Mouse (Mus musculus): ENCODE results near the gene Camk2n1. TPM values are rescaled to one million over a fixed set of nuclear protein-coding genes. Genes with fewer than 3 reads are reported as not detected.

The Camk2n1 gene
- total and polyA plus RNA-seq, 3 experiments = 7.1 to 12.7 (median 12.0) TPM

DNA sequence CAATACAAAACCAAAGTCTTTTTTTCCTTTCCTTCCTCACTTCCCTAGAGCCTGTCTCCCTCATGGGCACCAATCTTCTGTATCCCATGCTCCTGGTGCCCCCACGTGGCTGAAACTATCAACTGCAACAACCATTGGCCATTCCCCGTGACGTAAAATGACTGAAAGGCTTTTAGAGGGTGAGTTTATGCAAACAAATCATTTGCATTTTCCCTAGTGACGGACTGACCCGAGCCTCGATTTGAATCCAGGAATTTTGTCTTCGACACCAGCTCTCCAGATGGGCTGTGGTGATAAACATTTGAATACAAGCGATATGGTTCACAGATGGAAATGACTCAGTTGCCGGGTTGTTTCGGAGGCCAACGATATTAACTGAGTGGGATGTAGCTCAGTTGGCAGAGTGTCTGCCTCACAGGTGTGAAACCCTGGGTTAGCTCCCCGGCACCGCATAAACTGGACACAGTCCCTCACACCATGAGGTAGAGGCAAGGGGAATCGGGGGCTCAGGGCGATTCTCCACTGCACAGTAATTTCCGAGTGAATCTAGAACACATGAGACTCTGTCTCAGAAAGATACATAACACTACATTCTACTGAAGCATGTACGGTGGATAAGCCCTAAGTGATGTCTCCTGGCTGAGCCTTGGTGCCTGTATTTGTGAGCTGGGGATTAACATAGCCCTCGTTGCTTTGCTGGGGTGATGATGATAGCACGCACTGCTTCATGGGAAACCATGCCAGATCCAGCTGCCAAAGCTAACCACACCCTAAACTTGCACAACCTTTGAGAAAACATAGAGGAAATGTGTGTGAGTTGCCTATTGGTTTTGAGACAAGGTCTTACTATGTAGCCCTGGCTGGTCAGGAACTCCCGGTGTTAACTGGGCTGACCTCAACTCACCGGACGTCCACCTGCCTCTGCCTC is 27.1 kb upstream of the Camk2n1 start:
- WGBS = 34% methylated on average over 22 of the region's 22 CpGs
- Histone ChIP-seq H3K27ac (peak overlapping the region; percentile 15; the same call in 1 of the 2 replicates), H3K36me3 (ENCODE audit: control insufficient read depth, insufficient read depth, low read length) (no peaks in the 10 kb centered on the region), H3K27me3 (ENCODE audit: control insufficient read depth, insufficient read depth, low read length) (no peaks in the 10 kb centered on the region), H3K9ac (ENCODE audit: low read depth, low read length) (no peak overlapping the region), H3K79me2 (replicated peaks; ENCODE audit: control insufficient read depth, insufficient read depth, low read length) (no peaks in the 10 kb centered on the region), H3K4me1 (ENCODE audit: control insufficient read depth, insufficient read depth, low read length) (no peaks in the 10 kb centered on the region; the same call in 1 of the 2 replicates), H3K4me3 (no peak overlapping the region)
- peak; percentile 82 to 89 for DNase-seq
- TF ChIP-seq POLR2A (IDR thresholded peaks at IDR 0.05; ENCODE audit: insufficient read depth, low read depth, low read length) = no peak
- TF ChIP-seq CTCF (IDR thresholded peaks at IDR 0.05) = peak; percentile 88
- TF ChIP-seq EP300 (IDR thresholded peaks at IDR 0.05; ENCODE audit: insufficient read depth, low read depth, low read length) = peak; percentile 91
- intact Hi-C loops (cut with DNase I) = loop anchor here (1.0 to 5.0 kb wide), 3 partner anchors 48 to 210 kb away; partner anchors contain the start of gene Hp1bp3

DNA sequence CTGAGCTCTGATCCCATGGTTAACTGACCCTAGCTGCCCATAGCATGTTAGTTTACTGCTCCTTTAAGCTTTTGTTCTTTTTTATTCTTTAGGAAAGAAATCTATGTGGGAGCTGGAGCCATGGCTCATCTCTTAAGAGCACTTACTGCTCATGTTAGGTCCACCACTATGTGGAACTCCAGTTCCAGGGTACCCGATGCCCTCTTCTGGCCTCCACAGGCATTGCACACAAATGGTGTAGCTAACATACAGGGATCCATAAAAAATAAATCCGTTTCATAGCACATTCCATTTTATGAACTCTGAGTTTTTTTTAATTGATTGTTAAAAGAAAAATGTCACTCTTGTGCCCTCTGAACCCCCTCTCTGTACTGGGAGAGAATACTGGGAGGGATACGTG is 24.3 kb upstream of the Camk2n1 start:
- TF ChIP-seq POLR2A (IDR thresholded peaks at IDR 0.05; ENCODE audit: insufficient read depth, low read depth, low read length) = no peak
- peak; percentile 71 for TF ChIP-seq CTCF (IDR thresholded peaks at IDR 0.05)
- WGBS = 31% methylated on average over 3 of the region's 3 CpGs
- Histone ChIP-seq H3K27me3 (ENCODE audit: control insufficient read depth, insufficient read depth, low read length) (no peaks in the 10 kb centered on the region), H3K79me2 (replicated peaks; ENCODE audit: control insufficient read depth, insufficient read depth, low read length) (peaks cover 2% of the 10 kb centered on the region), H3K27ac (no peak overlapping the region), H3K4me1 (ENCODE audit: control insufficient read depth, insufficient read depth, low read length) (peaks cover 2% of the 10 kb centered on the region; the same call in 1 of the 2 replicates), H3K9ac (ENCODE audit: low read depth, low read length) (no peak overlapping the region), H3K4me3 (no peak overlapping the region), H3K36me3 (ENCODE audit: control insufficient read depth, insufficient read depth, low read length) (no peaks in the 10 kb centered on the region)
- DNase-seq = no peak
- intact Hi-C loops (cut with DNase I) = loop anchor here (5.0 kb wide), 1 partner anchor 212 kb away; the partner anchor contains the start of gene Hp1bp3

DNA sequence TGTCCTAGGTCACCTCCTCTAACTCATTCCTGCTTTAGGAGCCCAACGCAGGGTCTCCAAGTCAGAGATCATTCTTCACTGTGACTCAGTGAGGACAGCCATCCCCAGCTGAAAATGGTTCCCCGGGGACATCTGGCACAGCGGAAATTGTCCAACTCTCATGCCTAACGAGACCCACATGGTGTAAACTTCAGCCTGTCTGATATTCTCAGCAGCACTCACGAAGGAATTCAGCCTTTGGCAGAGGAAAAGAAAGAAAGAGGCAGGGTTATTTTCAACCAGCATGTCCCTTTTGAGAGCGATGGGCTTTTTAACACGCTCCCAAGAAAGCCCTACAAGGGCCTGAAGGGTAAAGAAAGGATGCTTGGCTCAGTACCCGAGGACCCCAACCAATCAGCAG is 22.8 kb upstream of the Camk2n1 start:
- Histone ChIP-seq H3K4me3 (no peak overlapping the region), H3K4me1 (ENCODE audit: control insufficient read depth, insufficient read depth, low read length) (peaks cover 3% of the 10 kb centered on the region; the same call in 1 of the 2 replicates), H3K79me2 (replicated peaks; ENCODE audit: control insufficient read depth, insufficient read depth, low read length) (peaks cover 4% of the 10 kb centered on the region), H3K9ac (ENCODE audit: low read depth, low read length) (no peak overlapping the region), H3K36me3 (ENCODE audit: control insufficient read depth, insufficient read depth, low read length) (no peaks in the 10 kb centered on the region), H3K27me3 (ENCODE audit: control insufficient read depth, insufficient read depth, low read length) (no peaks in the 10 kb centered on the region), H3K27ac (no peak overlapping the region)
- WGBS = 35% methylated on average over 8 of the region's 8 CpGs
- no peak for DNase-seq
- intact Hi-C loops (cut with DNase I) = no loop called here
- TF ChIP-seq POLR2A (IDR thresholded peaks at IDR 0.05; ENCODE audit: insufficient read depth, low read depth, low read length) = no peak
- no peak for TF ChIP-seq EP300 (IDR thresholded peaks at IDR 0.05; ENCODE audit: insufficient read depth, low read depth, low read length)
- TF ChIP-seq CTCF (IDR thresholded peaks at IDR 0.05) = no peak

DNA sequence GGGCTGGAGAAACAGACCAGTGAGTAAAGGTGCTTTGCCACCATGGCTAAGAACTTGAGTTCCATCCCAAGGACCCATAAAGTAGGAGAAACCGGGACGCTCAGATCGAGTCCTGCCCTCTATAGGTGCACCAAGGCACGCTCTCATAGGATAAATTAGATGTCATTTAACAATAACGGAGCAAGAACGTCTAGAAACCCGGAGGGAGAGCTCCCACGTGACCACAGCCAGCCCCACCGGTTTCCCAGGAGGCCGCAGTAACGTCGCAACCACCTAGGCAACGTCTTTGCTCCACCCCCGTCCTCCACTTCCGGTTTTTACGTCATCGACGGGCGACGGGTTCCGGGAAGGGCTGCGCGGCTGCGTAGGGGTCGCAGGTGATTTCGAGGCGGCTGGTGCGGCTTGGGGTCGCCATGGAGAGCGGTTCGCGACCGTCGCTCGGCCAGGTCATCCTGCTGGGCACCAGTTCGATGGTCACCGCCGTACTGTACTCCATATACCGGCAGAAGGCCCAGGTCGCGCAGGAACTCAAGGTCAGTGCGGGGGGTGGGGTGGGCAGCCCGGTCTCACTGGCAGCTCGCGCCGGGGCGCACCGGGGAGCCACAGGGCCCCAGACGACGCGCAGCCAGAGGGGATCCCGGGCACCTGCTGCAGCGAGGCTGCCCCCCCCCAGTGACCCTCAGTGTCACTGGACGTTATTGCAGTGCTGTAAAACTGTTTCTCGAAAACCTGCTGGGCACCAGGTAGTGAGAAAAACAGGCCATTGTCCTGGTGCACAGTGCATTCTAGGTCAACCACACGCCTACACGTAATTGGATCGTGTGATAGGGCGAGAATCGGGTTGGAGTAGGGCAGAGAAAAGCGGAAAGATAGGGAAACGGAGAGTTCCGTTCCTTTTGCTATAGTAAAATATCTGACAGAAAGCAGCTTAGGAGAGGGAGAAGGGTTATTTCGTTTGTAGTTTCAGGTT is 19.5 kb upstream of the Camk2n1 start, which contains the start of gene Mul1:
Gene Mul1 (plus strand): TSS at position 325 of the 970 bp plus-strand sequence.
- intact Hi-C loops (cut with DNase I) = no loop called here
- Histone ChIP-seq H3K9ac (ENCODE audit: low read depth, low read length) (peak within 1 kb of the TSS; percentile 97), H3K36me3 (ENCODE audit: control insufficient read depth, insufficient read depth, low read length) (no peaks in the 10 kb centered on the region), H3K4me3 (peak within 1 kb of the TSS; percentile 78), H3K4me1 (ENCODE audit: control insufficient read depth, insufficient read depth, low read length) (peaks cover 3% of the 10 kb centered on the region; the same call in 1 of the 2 replicates), H3K79me2 (replicated peaks; ENCODE audit: control insufficient read depth, insufficient read depth, low read length) (peaks cover 4% of the 10 kb centered on the region), H3K27ac (peak within 1 kb of the TSS; percentile 85), H3K27me3 (ENCODE audit: control insufficient read depth, insufficient read depth, low read length) (no peaks in the 10 kb centered on the region)
- under 1% methylated on average over 64 of the region's 64 CpGs for WGBS
- peak; percentile 94 to 97 for DNase-seq
- TF ChIP-seq POLR2A (IDR thresholded peaks at IDR 0.05; ENCODE audit: insufficient read depth, low read depth, low read length) = peak; percentile 89
- TF ChIP-seq CTCF (IDR thresholded peaks at IDR 0.05) = peak; percentile 43
- TF ChIP-seq EP300 (IDR thresholded peaks at IDR 0.05; ENCODE audit: insufficient read depth, low read depth, low read length) = peak; percentile 39; the same call in 1 of the 2 replicates

DNA sequence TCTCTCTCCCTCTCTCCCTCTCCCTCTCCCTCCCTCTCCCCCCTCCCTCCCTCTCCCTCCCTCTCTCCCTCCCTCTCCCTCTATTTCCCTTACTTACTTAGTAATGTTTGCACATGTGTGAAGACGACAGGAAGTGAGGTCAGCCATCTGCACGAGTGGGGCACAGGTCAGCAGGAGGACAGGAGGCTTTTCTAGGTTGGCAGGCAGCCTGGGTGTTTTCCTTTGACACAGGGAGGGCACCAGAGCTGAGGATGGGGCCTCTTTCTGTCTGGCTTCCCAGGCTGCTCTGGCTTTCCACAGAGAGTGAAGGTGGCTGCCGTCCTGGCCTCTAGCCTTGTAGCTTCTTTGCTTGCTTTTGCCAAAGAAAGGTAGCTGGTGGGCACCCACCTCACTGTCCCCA is 14.1 kb upstream of the Camk2n1 start:
- H3K27ac ChIP-seq = no peak overlapping the region
- H3K36me3 ChIP-seq (ENCODE audit: control insufficient read depth, insufficient read depth, low read length) = no peaks in the 10 kb centered on the region
- WGBS = 26% methylated on average over 3 of the region's 3 CpGs
- DNase-seq = no peak
- H3K79me2 ChIP-seq (replicated peaks; ENCODE audit: control insufficient read depth, insufficient read depth, low read length) = no peaks in the 10 kb centered on the region; the same call in 1 of the 2 replicates
- TF ChIP-seq EP300 (IDR thresholded peaks at IDR 0.05; ENCODE audit: insufficient read depth, low read depth, low read length) = no peak
- TF ChIP-seq POLR2A (IDR thresholded peaks at IDR 0.05; ENCODE audit: insufficient read depth, low read depth, low read length) = no peak
- no peak for TF ChIP-seq CTCF (IDR thresholded peaks at IDR 0.05)
- intact Hi-C loops (cut with DNase I) = no loop called here
- no peaks in the 10 kb centered on the region for H3K27me3 ChIP-seq (ENCODE audit: control insufficient read depth, insufficient read depth, low read length)
- peaks cover 2% of the 10 kb centered on the region; the same call in 1 of the 2 replicates for H3K4me1 ChIP-seq (ENCODE audit: control insufficient read depth, insufficient read depth, low read length)
- H3K4me3 ChIP-seq = no peak overlapping the region
- H3K9ac ChIP-seq (ENCODE audit: low read depth, low read length) = no peak overlapping the region

Measured in heart, adult 2 months (tissue).